Mouse (Mus musculus) heart, adult 2 months (tissue): ENCODE data around the gene Rnf41. TPM values are rescaled to one million over a fixed set of nuclear protein-coding genes. Genes with fewer than 3 reads are reported as not detected.

Experiments used
- DNase-seq, 2 experiments: peaks; one replicate each; pipeline ENCODE4 v3.0.0; 2021
- H3K27ac ChIP-seq: fragments of 200-600 bp; 2 replicates; pipeline ENCODE4 v1.8.1; 2022
- H3K27me3 ChIP-seq: fragments of 200-500 bp; 2 replicates; pipeline ENCODE4 v1.6.1; 2012; ENCODE audit warnings: mild to moderate bottlenecking, low read length, inconsistent platforms, mixed read lengths; ENCODE audit not compliant: control insufficient read depth, insufficient read depth
- H3K36me3 ChIP-seq: fragments of 200-500 bp; 2 replicates; pipeline ENCODE4 v1.6.1; 2012; ENCODE audit warnings: low read length, inconsistent platforms; ENCODE audit not compliant: control insufficient read depth, insufficient read depth
- H3K4me1 ChIP-seq: fragments of 200-500 bp; 2 replicates; pipeline ENCODE4 v1.6.1; 2011; ENCODE audit warnings: low read length; ENCODE audit not compliant: control insufficient read depth, insufficient read depth
- H3K4me3 ChIP-seq: fragments of 200-600 bp; 2 replicates; pipeline ENCODE4 v1.8.1; 2022
- H3K79me2 ChIP-seq: fragments of 200-500 bp; replicated peaks from 2 replicates; pipeline ENCODE4 v1.6.1; 2012; ENCODE audit warnings: mild to moderate bottlenecking, inconsistent platforms, low read length, moderate library complexity, mixed read lengths; ENCODE audit not compliant: control insufficient read depth, insufficient read depth
- H3K9ac ChIP-seq: fragments of 200-500 bp; 2 replicates; pipeline ENCODE4 v1.6.1; 2012; ENCODE audit warnings: low read depth, mild to moderate bottlenecking, control low read depth, inconsistent platforms, low read length, mixed read lengths
- CTCF ChIP-seq: fragments of 200-600 bp; IDR thresholded peaks from 2 replicates; pipeline ENCODE4 v1.8.1; 2022; ENCODE audit warnings: antibody characterized with exemption, mild to moderate bottlenecking, moderate library complexity
- EP300 ChIP-seq: fragments of 200-500 bp; IDR thresholded peaks from 2 replicates; pipeline ENCODE4 v1.6.1; 2011; ENCODE audit warnings: low read depth, low read length, control low read depth; ENCODE audit not compliant: insufficient read depth
- POLR2A ChIP-seq: fragments of 200-500 bp; IDR thresholded peaks from 2 replicates; pipeline ENCODE4 v1.6.1; 2011; ENCODE audit warnings: mild to moderate bottlenecking, low read depth, low read length, control low read depth; ENCODE audit not compliant: insufficient read depth
- WGBS: fragments of 180-500 bp; shearing (Covaris S2); methylation state at CpG from one replicate; pipeline ENCODE4 v1.1.7; 2018; 5-methylcytosine and 5-hydroxymethylcytosine counted together
- intact Hi-C: fragments of 180-260 bp; cut with DNase I; formaldehyde crosslinking; loops from one replicate; pipeline ENCODE4 v1.15.1; 2025
- polyA plus RNA-seq: library from polyadenylated mRNA; depleted of rRNA; stranded (reverse); fragments of >200 nt; gene quantifications from 2 replicates; pipeline ENCODE4 v1.2.3, GENCODE M21; 2012
- total RNA-seq, 2 experiments: library from RNA; stranded (reverse); gene quantifications; 2 replicates each; pipeline ENCODE4 v1.2.3; 2021

Rnf41 gene
- total and polyA plus RNA-seq, 3 experiments, result 12.5 to 16.9 (median 15.8) TPM

GRCm38 (mm10) chr10:128389570-128389969 is 21.9 kb upstream of the Rnf41 start:
- no peak for DNase-seq
- no peak overlapping the region for H3K9ac ChIP-seq
- H3K36me3 ChIP-seq, result no peaks in the 10 kb centered on the region; the same call in 1 of the 2 replicates

GRCm38 (mm10) chr10:128390366-128390765 is 21.1 kb upstream of the Rnf41 start:
- Histone ChIP-seq H3K9ac (no peak overlapping the region), H3K4me3 (no peak overlapping the region), H3K27ac (no peak overlapping the region), H3K79me2 (no peaks in the 10 kb centered on the region), H3K27me3 (no peaks in the 10 kb centered on the region), H3K4me1 (peaks cover 3% of the 10 kb centered on the region), H3K36me3 (no peaks in the 10 kb centered on the region; the same call in 1 of the 2 replicates)
- intact Hi-C loops, result no loop called here
- no peak for DNase-seq
- WGBS, result 91% methylated on average over 12 of the region's 12 CpGs
- TF ChIP-seq POLR2A, result no peak
- TF ChIP-seq CTCF, result no peak
- TF ChIP-seq EP300, result no peak

More at GRCm38 (mm10) chr10:128389570-128389969, 21.9 kb upstream of the Rnf41 start:
- H3K4me1 ChIP-seq, result peaks cover 3% of the 10 kb centered on the region
- intact Hi-C loops, result no loop called here
- no peaks in the 10 kb centered on the region for H3K79me2 ChIP-seq
- 51% methylated on average over 6 of the region's 6 CpGs for WGBS
- H3K27me3 ChIP-seq, result no peaks in the 10 kb centered on the region
- no peak overlapping the region for H3K4me3 ChIP-seq
- H3K27ac ChIP-seq, result no peak overlapping the region
- TF ChIP-seq POLR2A, result no peak
- no peak for TF ChIP-seq CTCF
- no peak for TF ChIP-seq EP300

- WGBS, result 48% methylated on average over 6 of the region's 6 CpGs
- H3K36me3 ChIP-seq, result no peaks in the 10 kb centered on the region; the same call in 1 of the 2 replicates
- H3K9ac ChIP-seq, result no peak overlapping the region
Measured at GRCm38 (mm10) chr10:128391850-128392249, 19.6 kb upstream of the Rnf41 start.

GRCm38 (mm10) chr10:128396017-128396673 is 15.3 kb upstream of the Rnf41 start:
- Histone ChIP-seq H3K4me3 (no peak overlapping the region), H3K9ac (no peak overlapping the region), H3K27me3 (no peaks in the 10 kb centered on the region), H3K79me2 (no peaks in the 10 kb centered on the region), H3K36me3 (no peaks in the 10 kb centered on the region; the same call in 1 of the 2 replicates), H3K4me1 (peaks cover 1% of the 10 kb centered on the region; the same call in 1 of the 2 replicates), H3K27ac (no peak overlapping the region)
- intact Hi-C loops, result no loop called here
- no peak for DNase-seq
- no peak for TF ChIP-seq POLR2A
- no peak for TF ChIP-seq EP300
- no peak for TF ChIP-seq CTCF
- 47% methylated on average over 11 of the region's 11 CpGs for WGBS

More at GRCm38 (mm10) chr10:128391850-128392249, 19.6 kb upstream of the Rnf41 start:
- Histone ChIP-seq H3K79me2 (no peaks in the 10 kb centered on the region), H3K4me1 (peaks cover 3% of the 10 kb centered on the region), H3K27ac (no peak overlapping the region), H3K27me3 (no peaks in the 10 kb centered on the region), H3K4me3 (no peak overlapping the region)
- peak in 1 of 2 experiments; percentile 62 for DNase-seq
- intact Hi-C loops, result no loop called here
- no peak for TF ChIP-seq CTCF
- 0 out of 2 replicates have a peak, but pooled peaks have one; percentile 47 for TF ChIP-seq EP300
- no peak for TF ChIP-seq POLR2A

- Histone ChIP-seq H3K27me3 (no peaks in the 10 kb centered on the region), H3K4me1 (peaks cover 1% of the 10 kb centered on the region; the same call in 1 of the 2 replicates), H3K36me3 (no peaks in the 10 kb centered on the region; the same call in 1 of the 2 replicates), H3K79me2 (no peaks in the 10 kb centered on the region), H3K9ac (no peak overlapping the region), H3K27ac (no peak overlapping the region), H3K4me3 (no peak overlapping the region)
- TF ChIP-seq POLR2A, result no peak
- TF ChIP-seq EP300, result no peak
- intact Hi-C loops, result no loop called here
- DNase-seq, result no peak
- WGBS, result 57% methylated on average over 10 of the region's 10 CpGs
Measured at GRCm38 (mm10) chr10:128396716-128397264, 14.7 kb upstream of the Rnf41 start.

GRCm38 (mm10) chr10:128397466-128397865 is 14.0 kb upstream of the Rnf41 start:
- intact Hi-C loops, result no loop called here
- Histone ChIP-seq H3K4me1 (no peaks in the 10 kb centered on the region), H3K36me3 (no peaks in the 10 kb centered on the region), H3K79me2 (no peaks in the 10 kb centered on the region), H3K27ac (no peak overlapping the region), H3K27me3 (no peaks in the 10 kb centered on the region), H3K4me3 (no peak overlapping the region), H3K9ac (no peak overlapping the region)
- WGBS, result 47% methylated on average over 7 of the region's 7 CpGs
- TF ChIP-seq EP300 (no peak), POLR2A (no peak), CTCF (no peak)
- DNase-seq, result peak in 1 of 2 experiments; percentile 61
